Mouse (Mus musculus) heart, adult 11 months (tissue): Measurements from ENCODE around the gene Fcf1.

Experiments
- DNase-seq: peaks from one replicate; pipeline ENCODE4 v3.0.0; 2022

Gene Fcf1

DNA sequence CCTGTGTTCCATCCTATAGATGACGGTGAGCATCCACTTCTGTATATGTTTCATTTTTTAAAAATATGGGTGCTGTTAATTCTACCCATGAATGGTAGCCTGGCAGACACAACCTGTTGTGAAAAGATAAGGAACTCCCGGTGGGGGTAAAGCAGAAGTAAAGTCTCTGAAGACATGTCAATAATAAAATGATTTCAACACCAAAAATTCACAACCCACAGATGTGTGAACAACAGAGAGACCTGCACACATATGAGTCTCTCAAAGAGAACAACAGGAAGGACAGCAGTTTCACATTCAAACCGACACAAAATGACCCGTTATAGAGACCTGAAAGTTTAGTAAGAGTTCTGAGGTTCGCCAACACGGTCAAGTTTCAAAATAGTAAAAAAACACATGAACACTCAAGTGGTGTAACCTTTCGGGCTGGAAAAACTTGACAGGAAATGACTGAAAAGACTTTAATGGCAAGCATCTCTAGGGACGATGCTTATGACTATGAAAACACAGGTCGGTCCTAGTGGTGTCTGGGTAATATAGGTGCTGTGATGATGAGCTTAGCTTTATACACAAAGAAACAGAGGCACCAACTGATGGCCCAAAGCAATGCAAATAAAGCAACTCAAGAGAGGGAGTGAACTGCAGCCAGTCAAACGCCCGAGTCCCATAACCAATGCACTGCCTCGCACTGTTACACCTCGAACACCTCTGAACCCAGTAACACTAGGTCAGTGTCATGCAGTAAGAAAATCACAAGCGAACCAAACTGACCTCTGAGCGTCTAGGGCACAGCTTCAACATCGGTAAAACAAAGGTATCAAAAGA is 1.7 kb upstream of the Fcf1 start:
- peak; percentile 74 for DNase-seq

DNA sequence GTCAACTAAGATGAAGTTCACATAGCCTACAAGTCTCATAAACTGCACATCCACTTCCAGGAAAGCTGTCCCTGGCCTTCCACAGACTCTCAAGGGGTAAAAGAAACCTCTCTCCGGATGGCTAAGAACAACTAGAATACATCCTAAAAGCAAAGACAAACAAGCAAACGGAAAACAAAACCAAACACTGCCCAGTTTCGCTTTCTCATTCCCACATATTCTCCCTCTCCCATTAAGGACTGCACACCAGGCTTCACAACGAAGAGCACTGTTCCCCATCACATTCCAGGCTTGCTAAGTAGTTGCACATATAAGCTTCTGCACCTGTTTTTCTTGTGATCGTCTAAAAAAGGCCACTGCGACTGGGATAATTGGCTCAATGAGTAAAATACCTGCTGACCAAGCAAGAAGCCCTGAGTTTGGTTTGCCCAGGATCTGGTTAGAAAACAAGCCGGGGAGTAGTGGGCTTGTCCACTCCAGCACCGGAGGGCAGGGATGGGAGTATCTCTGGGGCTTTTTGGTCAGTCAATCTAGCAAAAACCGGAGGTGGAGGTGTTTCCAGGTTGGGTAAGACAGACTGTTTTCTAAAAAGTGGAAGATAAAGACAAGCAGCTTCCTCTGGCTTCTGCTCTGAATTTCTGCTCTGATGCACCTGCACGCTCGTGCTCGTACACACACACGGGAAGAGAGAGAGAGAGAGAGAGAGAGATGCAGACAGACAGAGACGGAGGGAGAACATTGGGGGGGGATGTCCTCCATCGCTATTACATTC is 855 bp upstream of the Fcf1 start:
- peak; percentile 76 for DNase-seq

DNA sequence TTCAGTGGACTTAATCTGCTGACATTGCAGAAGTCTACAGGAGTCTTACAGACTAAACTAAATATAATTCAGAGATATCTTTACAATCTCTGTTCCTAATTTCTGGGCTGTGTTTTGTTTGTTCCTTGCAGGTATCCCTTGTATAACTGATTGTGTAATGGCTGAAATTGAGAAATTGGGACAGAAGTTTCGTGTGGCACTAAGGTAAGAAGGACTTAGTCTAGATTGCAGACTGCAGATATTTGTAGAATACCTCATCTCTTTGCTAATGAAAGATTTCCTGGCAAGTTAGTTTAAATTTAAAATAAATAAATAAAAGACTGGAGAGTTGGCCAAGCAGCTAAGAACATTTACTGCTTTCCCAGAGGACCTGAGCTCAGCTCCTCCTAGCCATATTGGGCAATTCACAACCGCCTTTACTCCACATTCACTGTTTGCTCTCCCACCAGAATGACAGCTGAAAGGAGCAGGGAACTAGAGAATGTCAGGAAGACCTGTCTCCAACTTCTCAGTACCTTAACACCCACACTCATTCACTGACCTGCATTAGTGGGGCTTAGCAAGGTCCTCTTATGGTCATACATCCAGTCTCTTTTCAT is 8.7 kb downstream of the Fcf1 start:
- DNase-seq: peak; percentile 25

DNA sequence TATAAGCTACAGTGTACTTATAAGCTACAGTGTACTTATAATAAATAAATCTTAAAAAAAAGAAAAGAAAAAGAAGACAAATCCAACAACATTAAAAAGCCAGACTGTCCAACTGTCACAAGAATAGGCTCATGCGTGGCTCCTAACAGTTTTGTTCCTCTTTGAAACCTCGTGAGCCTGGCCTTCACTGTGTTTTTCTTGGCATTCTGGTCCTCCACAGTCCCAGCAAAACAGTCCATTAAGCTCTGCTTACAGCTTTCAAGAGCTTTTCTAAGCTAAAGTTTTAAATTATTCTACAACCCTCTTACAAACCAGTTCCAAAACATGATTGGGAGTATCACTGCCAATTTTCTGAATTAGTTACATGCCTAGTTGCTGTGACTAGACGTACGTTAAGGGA is 18.8 kb downstream of the Fcf1 start:
- peak; percentile 81 for DNase-seq

DNA sequence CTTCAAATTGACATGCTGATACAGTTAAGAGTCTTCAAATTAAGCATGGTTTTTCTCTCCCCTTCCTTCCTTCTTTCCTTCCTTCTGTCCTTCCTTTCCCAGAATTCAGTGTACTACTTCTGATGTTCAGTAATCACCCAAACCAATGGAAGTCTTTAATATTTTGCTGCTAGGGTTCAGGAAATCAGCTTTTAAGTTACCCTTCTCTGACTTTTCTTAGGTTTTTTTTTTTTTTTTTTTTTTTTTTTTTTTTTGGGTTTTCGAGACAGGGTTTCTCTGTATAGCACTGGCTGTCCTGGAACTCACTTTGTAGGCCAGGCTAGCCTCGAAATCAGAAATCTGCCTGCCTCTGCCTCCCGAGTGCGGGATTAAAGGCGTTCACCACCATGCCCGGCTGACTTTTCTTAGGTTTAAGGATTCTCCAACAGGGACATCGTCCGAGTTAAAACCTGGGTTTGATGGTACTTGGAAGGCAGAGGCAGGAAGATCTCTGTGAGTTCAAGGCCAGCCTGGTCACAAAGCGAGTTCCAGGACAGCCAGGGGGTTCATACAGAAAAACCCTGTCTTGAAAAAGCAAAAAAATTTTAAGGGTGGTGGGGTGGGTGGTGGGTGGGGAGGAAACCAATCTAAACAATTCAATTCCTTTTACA is 24.5 kb downstream of the Fcf1 start:
- DNase-seq: peak; percentile 70

DNA sequence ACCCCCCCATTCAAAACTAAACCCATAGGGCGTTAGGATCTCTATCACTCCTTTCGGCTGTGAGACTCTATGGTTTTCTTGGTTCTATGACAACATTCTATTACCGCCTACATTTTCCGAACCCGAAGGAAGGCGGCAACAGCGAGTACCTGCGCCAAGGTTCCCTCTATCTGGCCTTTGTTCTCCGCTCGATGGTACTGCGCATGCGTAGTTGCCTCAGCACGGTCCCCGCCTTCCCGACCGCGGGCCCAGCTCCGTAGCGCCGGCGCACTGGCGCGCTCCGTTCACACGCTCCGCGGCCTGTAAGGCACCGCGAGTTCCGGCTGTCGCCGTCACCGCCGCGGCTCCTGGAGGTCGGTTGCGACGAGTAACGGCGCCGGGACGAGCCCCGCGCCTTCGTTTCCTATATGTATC is 25.4 kb downstream of the Fcf1 start, which contains the start of gene Ylpm1:
Ylpm1 (plus strand) TSS at position 239 of the 414 bp plus-strand sequence.
- peak; percentile 100 for DNase-seq

DNA sequence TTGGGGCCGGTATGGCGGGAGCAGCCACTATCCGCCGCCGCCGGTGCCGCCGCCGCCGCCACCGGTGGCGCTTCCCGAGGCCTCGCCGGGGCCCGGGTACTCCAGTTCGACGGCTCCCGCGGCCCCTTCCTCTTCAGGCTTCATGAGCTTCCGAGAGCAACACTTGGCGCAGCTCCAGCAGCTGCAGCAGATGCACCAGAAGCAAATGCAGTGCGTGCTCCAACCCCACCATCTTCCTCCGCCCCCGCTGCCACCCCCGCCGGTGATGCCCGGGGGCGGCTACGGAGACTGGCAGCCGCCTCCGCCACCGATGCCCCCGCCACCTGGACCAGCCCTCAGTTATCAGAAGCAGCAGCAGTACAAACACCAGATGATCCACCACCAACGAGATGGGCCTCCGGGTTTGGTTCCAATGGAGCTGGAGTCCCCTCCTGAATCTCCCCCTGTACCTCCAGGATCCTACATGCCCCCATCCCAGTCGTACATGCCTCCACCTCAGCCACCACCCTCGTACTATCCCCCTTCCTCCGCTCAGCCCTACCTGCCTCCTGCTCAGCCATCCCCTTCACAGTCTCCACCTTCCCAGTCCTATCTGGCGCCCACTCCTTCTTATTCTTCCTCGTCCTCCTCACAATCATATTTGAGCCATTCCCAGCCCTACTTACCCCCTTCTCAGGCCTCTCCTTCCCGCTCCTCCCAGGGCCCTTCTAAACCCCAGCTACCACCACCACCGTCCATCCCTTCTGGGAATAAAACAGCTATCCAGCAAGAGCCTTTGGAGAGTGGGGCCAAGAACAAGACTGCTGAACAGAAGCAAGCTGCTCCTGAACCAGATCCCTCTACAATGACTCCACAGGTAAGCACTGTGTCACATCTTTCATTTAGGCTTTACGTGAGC is 26.1 kb downstream of the Fcf1 start:
- no peak for DNase-seq

DNA sequence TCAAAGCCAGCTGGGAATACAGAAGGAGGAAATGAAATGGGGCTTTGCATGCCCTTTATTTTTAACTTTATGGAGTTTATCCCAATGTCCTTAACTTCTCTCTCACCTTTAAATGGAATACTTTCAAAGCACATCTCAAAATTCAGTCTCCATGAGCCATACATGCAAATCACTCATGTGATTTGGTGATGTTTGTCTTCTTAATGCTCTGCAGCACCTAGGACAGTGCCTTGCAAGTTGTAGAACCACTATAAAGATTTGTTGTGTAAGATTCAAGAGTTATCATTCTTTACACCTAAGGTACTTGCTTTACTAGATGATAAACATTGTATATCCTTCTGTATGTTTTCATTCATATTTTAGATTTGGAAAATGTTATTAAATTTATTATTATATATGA is 28.4 kb downstream of the Fcf1 start:
- no peak for DNase-seq

DNA sequence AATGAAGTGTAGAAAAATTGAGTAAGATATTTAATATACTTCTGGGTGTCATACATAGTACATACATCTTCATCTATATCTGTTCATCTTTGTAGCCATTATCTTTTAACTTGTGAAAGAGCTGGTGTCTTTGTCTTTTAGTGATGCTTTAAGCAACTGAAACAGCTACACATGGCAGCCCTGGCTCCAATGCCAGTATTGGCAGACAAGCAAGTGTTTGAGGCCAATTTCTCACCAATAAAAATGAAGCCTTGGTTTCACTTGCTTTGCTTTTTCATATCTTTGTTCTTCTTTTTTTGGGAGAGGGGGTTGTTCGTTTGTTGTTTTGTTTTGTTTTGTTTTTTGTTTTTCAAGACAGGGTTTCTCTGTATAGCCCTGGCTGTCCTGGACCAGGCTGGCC is 35.5 kb downstream of the Fcf1 start:
- peak; percentile 57 for DNase-seq

DNA sequence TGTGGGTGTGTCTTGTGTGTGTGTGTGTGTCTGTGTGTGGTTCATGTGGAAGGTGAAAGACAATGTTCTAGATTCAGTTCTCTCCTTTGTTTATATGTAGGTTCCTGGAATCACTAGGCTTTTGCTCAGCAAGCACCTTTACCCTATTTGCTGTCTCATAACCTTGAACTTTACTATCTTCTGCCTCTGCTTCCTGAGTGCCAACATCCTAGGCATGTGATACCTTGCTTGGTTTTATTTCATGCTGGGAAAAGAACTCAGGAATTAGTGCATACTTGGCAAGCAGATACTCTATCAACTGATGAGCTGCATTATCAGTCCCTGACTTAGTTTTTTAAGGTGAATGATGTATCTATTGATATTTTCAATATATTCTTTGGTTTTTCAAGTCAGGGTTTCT is 36.3 kb downstream of the Fcf1 start:
- no peak for DNase-seq

DNA sequence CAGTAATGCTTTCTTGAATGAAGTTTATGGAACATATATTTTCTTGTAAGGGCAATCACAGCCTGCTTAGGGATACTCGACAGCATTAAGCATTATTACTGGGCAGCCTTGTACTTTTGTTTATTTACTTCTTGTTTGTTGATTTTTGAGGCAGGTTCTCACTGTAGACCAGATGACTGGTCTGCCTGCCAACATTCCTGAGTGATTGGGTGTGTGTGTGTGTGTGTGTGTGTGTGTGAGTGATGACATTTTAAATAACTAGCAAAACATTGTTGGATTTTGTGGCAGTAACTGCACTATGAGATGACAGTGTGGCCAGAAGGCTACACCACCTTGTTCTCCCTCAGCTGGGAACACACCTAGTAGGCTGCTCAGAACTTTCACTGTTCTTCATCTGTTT is 39.1 kb downstream of the Fcf1 start:
- DNase-seq: no peak

DNA sequence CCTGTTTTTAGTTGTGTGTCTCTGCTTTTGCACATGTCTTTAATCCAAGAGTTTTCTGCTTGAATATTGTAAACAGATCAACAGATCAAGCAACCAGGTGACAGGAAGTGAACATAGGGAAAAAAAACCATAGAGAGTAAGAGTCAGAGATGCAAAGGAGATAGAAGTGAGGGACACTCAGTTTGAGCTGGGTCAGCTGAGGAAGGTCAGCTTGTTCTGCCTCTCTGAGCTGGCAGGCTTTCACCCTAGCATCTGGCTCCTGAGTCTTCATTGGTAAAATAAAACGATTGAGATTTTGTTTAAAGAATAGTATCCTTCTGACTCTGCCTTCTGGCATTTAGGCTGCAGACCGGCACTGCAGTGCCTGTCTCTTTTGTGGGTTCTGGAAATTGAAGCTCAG is 39.8 kb downstream of the Fcf1 start:
- DNase-seq: no peak

DNA sequence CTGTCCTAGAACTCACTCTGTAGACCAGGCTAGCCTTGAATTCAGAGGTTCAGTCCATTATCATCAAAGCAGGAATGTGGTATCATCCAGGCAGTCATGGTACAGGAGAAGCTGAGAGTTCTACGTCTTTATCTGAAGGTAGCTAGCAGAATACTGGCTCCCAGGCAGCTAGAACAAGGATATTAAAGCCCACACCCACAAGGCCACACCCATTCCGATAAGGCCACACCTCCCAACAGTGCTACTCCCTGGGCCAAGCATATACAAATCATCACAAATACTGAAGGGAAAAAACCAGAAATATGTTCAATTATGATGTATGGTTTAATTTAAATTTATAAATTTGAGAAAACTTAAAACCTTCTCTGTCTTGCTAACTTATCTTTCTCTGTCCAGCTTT is 41.5 kb downstream of the Fcf1 start:
- DNase-seq: no peak

DNA sequence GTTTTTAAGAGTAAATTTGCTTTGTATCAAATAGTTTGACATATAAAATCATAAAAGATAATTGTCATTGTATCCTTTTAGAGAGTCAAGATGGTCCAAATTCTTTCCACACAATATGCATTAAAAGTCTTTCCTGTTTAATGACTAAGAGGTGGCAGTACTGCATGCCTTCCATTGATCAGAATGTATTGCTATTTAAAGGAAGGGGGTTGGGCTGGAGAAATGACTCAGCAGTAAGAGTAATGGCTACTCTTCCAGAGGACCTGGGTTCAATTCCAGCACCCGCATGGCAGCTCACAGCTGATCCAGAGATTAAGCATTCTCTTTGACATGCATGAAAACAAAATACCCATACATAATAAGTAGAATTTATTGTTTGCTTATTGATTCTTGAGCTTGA is 51.4 kb downstream of the Fcf1 start:
- no peak for DNase-seq

DNA sequence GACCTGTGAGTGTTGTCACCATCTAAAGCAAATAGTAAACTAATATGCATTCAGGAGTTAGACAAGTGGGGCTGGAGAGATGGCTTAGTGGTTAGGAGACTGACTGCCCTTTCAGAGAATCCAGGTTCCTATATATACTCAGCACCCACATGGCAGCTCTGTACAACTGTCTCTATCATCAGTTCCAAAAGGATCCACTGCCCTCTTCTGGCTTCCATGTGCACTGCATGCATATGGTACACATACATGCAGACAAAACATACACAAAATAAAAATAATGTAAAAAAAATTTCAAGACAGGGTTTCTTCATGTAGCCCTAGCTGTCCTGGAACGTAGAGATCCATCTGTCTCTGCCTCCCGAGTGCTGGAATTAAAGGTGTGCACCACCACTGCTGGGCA is 62.0 kb downstream of the Fcf1 start:
- DNase-seq: no peak
